Mouse (Mus musculus) stomach, embryonic 16.5 days (tissue): Measurements from ENCODE around the gene Calhm2. TPM values are rescaled to one million over a fixed set of nuclear protein-coding genes. Genes with fewer than 3 reads are reported as not detected.

Source experiments
- ATAC-seq: fragments of 200-750 bp; cut with Nextera tagmentation; 2 replicates; pipeline ENCODE4 v1.8.0; 2017; ENCODE audit warnings: moderate number of reproducible peaks, moderate TSS enrichment; ENCODE audit not compliant: insufficient read depth, low FRiP score
- H3K27ac ChIP-seq: fragments of 300-500 bp; sonication (generic); 2 replicates; pipeline ENCODE4 v1.5.1; 2014; ENCODE audit warnings: low read length
- H3K27me3 ChIP-seq: fragments of 300-500 bp; sonication (generic); 2 replicates; pipeline ENCODE4 v1.6.1; 2014; ENCODE audit warnings: low read length, control low read depth, mixed read lengths; ENCODE audit not compliant: control insufficient read depth, insufficient read depth
- H3K36me3 ChIP-seq: fragments of 300-500 bp; sonication (generic); 2 replicates; pipeline ENCODE4 v1.6.1; 2014; ENCODE audit warnings: low read length; ENCODE audit not compliant: control insufficient read depth, insufficient read depth
- H3K4me1 ChIP-seq: fragments of 300-500 bp; sonication (generic); 2 replicates; pipeline ENCODE4 v1.6.1; 2014; ENCODE audit warnings: low read length, control low read depth, mixed read lengths; ENCODE audit not compliant: control insufficient read depth, insufficient read depth
- H3K4me2 ChIP-seq: fragments of 300-500 bp; sonication (generic); 2 replicates; pipeline ENCODE4 v1.6.1; 2014; ENCODE audit warnings: low read depth, low read length, mixed read lengths
- H3K4me3 ChIP-seq: fragments of 300-500 bp; sonication (generic); replicated peaks from 2 replicates; pipeline ENCODE4 v1.5.1; 2014; ENCODE audit warnings: mild to moderate bottlenecking, low read length
- H3K9ac ChIP-seq: fragments of 300-500 bp; sonication (generic); 2 replicates; pipeline ENCODE4 v1.6.1; 2014; ENCODE audit warnings: low read length
- H3K9me3 ChIP-seq: fragments of 300-500 bp; sonication (generic); replicated peaks from 2 replicates; pipeline ENCODE4 v1.6.1; 2016; ENCODE audit warnings: low read length, control low read depth; ENCODE audit not compliant: control insufficient read depth
- WGBS: fragments of 180-500 bp; shearing (Covaris S2); extraction: QIAGEN DNeasy Blood & Tissue Kit; methylation state at CpG from one replicate; pipeline ENCODE4 v1.1.7; 2014; 5-methylcytosine and 5-hydroxymethylcytosine counted together
- polyA plus RNA-seq: library from polyadenylated mRNA; unstranded; fragments of >200 nt; fragmentation: Nextera tagmentation; extraction: Ambion mirVana; gene quantifications from 2 replicates; pipeline ENCODE4 v1.2.1, GENCODE M21; 2015

Gene Calhm2
- polyA plus RNA-seq, 1 experiment from 2014 or later, result 7.8 TPM

- Histone ChIP-seq H3K9ac (peak overlapping the region; percentile 87), H3K9me3 (no peaks in the 10 kb centered on the region), H3K27ac (peak overlapping the region; percentile 92), H3K4me2 (peak overlapping the region; percentile 63), H3K4me3 (peak overlapping the region; percentile 60), H3K4me1 (peaks cover 12% of the 10 kb centered on the region), H3K36me3 (peaks cover 4% of the 10 kb centered on the region; the same call in 1 of the 2 replicates), H3K27me3 (no peaks in the 10 kb centered on the region)
- 16% methylated on average over 6 of the region's 6 CpGs for WGBS
- peak; percentile 48; the same call in 1 of the 2 replicates for ATAC-seq
These were observed 978 bp downstream of the Calhm2 start for GRCm38 (mm10) chr19:47137051-47137581.

- 84% methylated on average over 5 of the region's 5 CpGs for WGBS
- H3K4me2 ChIP-seq, result peak overlapping the region; percentile 63; the same call in 1 of the 2 replicates
- H3K4me3 ChIP-seq, result peak overlapping the region; percentile 60; the same call in 1 of the 2 replicates
- no peak overlapping the region for H3K9ac ChIP-seq
- ATAC-seq, result no peak
- H3K4me1 ChIP-seq, result peaks cover 12% of the 10 kb centered on the region
- no peak overlapping the region for H3K27ac ChIP-seq
- peaks cover 4% of the 10 kb centered on the region; the same call in 1 of the 2 replicates for H3K36me3 ChIP-seq
- H3K27me3 ChIP-seq, result no peaks in the 10 kb centered on the region
- no peaks in the 10 kb centered on the region for H3K9me3 ChIP-seq
These were observed 1.9 kb downstream of the Calhm2 start for GRCm38 (mm10) chr19:47136170-47136569.

- H3K27ac ChIP-seq, result no peak overlapping the region
- no peak for ATAC-seq
- H3K9me3 ChIP-seq, result no peaks in the 10 kb centered on the region
- WGBS, result 95% methylated on average over 17 of the region's 17 CpGs
- peaks cover 12% of the 10 kb centered on the region for H3K4me1 ChIP-seq
- H3K4me2 ChIP-seq, result no peak overlapping the region
- no peak overlapping the region for H3K9ac ChIP-seq
- no peaks in the 10 kb centered on the region for H3K27me3 ChIP-seq
- H3K4me3 ChIP-seq, result no peak overlapping the region
- H3K36me3 ChIP-seq, result peaks cover 4% of the 10 kb centered on the region; the same call in 1 of the 2 replicates
These were observed 2.5 kb downstream of the Calhm2 start for GRCm38 (mm10) chr19:47135568-47135967.

- Histone ChIP-seq H3K27ac (no peak overlapping the region), H3K9ac (no peak overlapping the region), H3K27me3 (no peaks in the 10 kb centered on the region), H3K9me3 (no peaks in the 10 kb centered on the region), H3K36me3 (peaks cover 16% of the 10 kb centered on the region; the same call in 1 of the 2 replicates), H3K4me1 (peaks cover 8% of the 10 kb centered on the region), H3K4me3 (no peak overlapping the region), H3K4me2 (no peak overlapping the region)
- no peak for ATAC-seq
- 89% methylated on average over 7 of the region's 7 CpGs for WGBS
These were observed 4.9 kb downstream of the Calhm2 start for GRCm38 (mm10) chr19:47133161-47133560.

GRCm38 (mm10) chr19:47130551-47131125 is 7.5 kb downstream of the Calhm2 start:
- WGBS, result 93% methylated on average over 15 of the region's 15 CpGs
- Histone ChIP-seq H3K9me3 (no peaks in the 10 kb centered on the region), H3K27me3 (no peaks in the 10 kb centered on the region)

GRCm38 (mm10) chr19:47128835-47129234 is 9.3 kb downstream of the Calhm2 start:
- Histone ChIP-seq H3K27ac (no peak overlapping the region), H3K36me3 (peaks cover 34% of the 10 kb centered on the region), H3K27me3 (no peaks in the 10 kb centered on the region), H3K4me1 (no peaks in the 10 kb centered on the region), H3K4me3 (no peak overlapping the region), H3K9ac (no peak overlapping the region), H3K4me2 (no peak overlapping the region), H3K9me3 (no peaks in the 10 kb centered on the region)
- WGBS, result 86% methylated on average over 11 of the region's 11 CpGs
- no peak for ATAC-seq

More at GRCm38 (mm10) chr19:47130551-47131125, 7.5 kb downstream of the Calhm2 start:
- Histone ChIP-seq H3K9ac (no peak overlapping the region), H3K4me2 (no peak overlapping the region), H3K4me1 (no peaks in the 10 kb centered on the region), H3K4me3 (no peak overlapping the region), H3K27ac (no peak overlapping the region), H3K36me3 (peaks cover 29% of the 10 kb centered on the region)
- no peak for ATAC-seq

- 96% methylated on average over 10 of the region's 10 CpGs for WGBS
- H3K4me1 ChIP-seq, result no peaks in the 10 kb centered on the region
- no peak overlapping the region for H3K27ac ChIP-seq
- no peak overlapping the region for H3K4me2 ChIP-seq
- no peak overlapping the region for H3K4me3 ChIP-seq
- H3K9me3 ChIP-seq, result no peaks in the 10 kb centered on the region
- no peaks in the 10 kb centered on the region for H3K27me3 ChIP-seq
- peaks cover 32% of the 10 kb centered on the region for H3K36me3 ChIP-seq
- no peak for ATAC-seq
- no peak overlapping the region for H3K9ac ChIP-seq
These were observed 9.9 kb downstream of the Calhm2 start for GRCm38 (mm10) chr19:47128164-47128563.

GRCm38 (mm10) chr19:47122802-47123201 is 15.3 kb downstream of the Calhm2 start:
- H3K36me3 ChIP-seq, result peaks cover 23% of the 10 kb centered on the region
- WGBS, result 20% methylated on average over 2 of the region's 2 CpGs
- ATAC-seq, result no peak

GRCm38 (mm10) chr19:47121054-47121453 is 17.0 kb downstream of the Calhm2 start:
- peaks cover 12% of the 10 kb centered on the region for H3K36me3 ChIP-seq
- H3K9ac ChIP-seq, result no peak overlapping the region
- H3K27me3 ChIP-seq, result no peaks in the 10 kb centered on the region
- ATAC-seq, result no peak
- no peaks in the 10 kb centered on the region for H3K9me3 ChIP-seq
- no peak overlapping the region for H3K4me2 ChIP-seq
- WGBS, result 43% methylated on average over 4 of the region's 4 CpGs
- H3K27ac ChIP-seq, result no peak overlapping the region
- H3K4me1 ChIP-seq, result no peaks in the 10 kb centered on the region
- no peak overlapping the region for H3K4me3 ChIP-seq

More at GRCm38 (mm10) chr19:47122802-47123201, 15.3 kb downstream of the Calhm2 start:
- no peak overlapping the region for H3K4me3 ChIP-seq
- H3K4me2 ChIP-seq, result no peak overlapping the region
- no peak overlapping the region for H3K27ac ChIP-seq
- H3K4me1 ChIP-seq, result no peaks in the 10 kb centered on the region
- H3K9ac ChIP-seq, result no peak overlapping the region
- H3K9me3 ChIP-seq, result no peaks in the 10 kb centered on the region
- H3K27me3 ChIP-seq, result no peaks in the 10 kb centered on the region
